Mouse (Mus musculus) forebrain, embryonic 12.5 days (tissue): ENCODE results near the gene Fancc. TPM values are rescaled to one million over a fixed set of nuclear protein-coding genes. Genes with fewer than 3 reads are reported as not detected.

Experiments used
- ATAC-seq: fragments of 200-750 bp; cut with Nextera tagmentation; 2 replicates; pipeline ENCODE4 v1.8.0; 2017; ENCODE audit warnings: moderate TSS enrichment; ENCODE audit not compliant: low FRiP score
- H3K27ac ChIP-seq: fragments of 300-500 bp; sonication (generic); 2 replicates; pipeline ENCODE4 v1.5.1; 2016; ENCODE audit warnings: mild to moderate bottlenecking
- H3K27me3 ChIP-seq: fragments of 300-500 bp; sonication (generic); 2 replicates; pipeline ENCODE4 v1.6.1; 2016; ENCODE audit warnings: mild to moderate bottlenecking
- H3K36me3 ChIP-seq: fragments of 300-500 bp; sonication (generic); replicated peaks from 2 replicates; pipeline ENCODE4 v1.6.1; 2016; ENCODE audit warnings: mild to moderate bottlenecking
- H3K4me1 ChIP-seq: fragments of 300-500 bp; sonication (generic); 2 replicates; pipeline ENCODE4 v1.6.1; 2016
- H3K4me2 ChIP-seq: fragments of 300-500 bp; sonication (generic); 2 replicates; pipeline ENCODE4 v1.6.1; 2016; ENCODE audit warnings: mild to moderate bottlenecking, moderate library complexity
- H3K4me3 ChIP-seq: fragments of 300-500 bp; sonication (generic); replicated peaks from 2 replicates; pipeline ENCODE4 v1.5.1; 2016; ENCODE audit warnings: mild to moderate bottlenecking
- H3K9ac ChIP-seq: fragments of 300-500 bp; sonication (generic); 2 replicates; pipeline ENCODE4 v1.6.1; 2016; ENCODE audit warnings: mild to moderate bottlenecking
- H3K9me3 ChIP-seq: fragments of 300-500 bp; sonication (generic); 2 replicates; pipeline ENCODE4 v1.6.1; 2016
- WGBS: fragments of 180-500 bp; shearing (Covaris S2); methylation state at CpG from one replicate; pipeline ENCODE4 v1.1.7; 2016; 5-methylcytosine and 5-hydroxymethylcytosine counted together
- polyA plus RNA-seq: library from polyadenylated mRNA; unstranded; fragments of >200 nt; fragmentation: Nextera tagmentation; extraction: Ambion mirVana; gene quantifications from 2 replicates; pipeline ENCODE4 v1.2.1, GENCODE M21; 2016

Gene Fancc
- polyA plus RNA-seq, 1 experiment from 2014 or later, result 23.0 TPM

DNA sequence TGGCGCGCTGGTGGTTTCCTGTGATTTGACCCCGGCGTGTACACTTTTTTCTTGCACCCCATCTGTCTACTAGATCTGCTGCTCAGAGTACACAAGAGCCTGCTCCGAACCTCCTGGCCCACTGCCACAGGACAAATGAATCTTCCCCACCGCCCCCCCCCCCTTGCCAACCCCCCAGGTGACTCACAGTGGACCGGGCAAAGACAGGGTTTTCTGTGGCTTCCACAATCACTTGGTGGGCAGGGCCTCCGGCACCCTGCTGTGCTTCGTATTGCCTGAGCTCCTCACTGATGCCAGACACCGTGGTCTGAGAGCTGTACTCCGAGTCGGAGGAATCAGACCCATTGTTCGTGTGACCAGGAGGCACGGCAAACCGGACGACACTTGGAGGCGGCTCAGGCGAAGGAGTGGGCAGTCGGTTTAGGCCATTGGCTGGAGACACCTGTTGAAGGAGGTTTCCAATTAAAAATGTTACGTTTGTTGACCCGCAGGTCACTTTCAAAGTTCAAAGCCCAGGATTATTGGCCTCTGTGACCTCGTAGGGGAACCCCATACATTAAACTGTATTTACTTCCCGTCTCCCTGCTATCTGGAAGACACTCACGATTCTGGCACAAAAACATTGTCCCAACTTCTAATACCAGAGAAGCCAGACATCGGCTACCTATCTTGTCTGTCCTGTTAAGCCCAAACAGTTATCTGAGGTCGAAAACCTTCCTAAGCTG, 16.5 kb upstream of the Fancc start:
- no peak overlapping the region for H3K4me2 ChIP-seq
- H3K36me3 ChIP-seq, result peaks cover 78% of the 10 kb centered on the region
- no peaks in the 10 kb centered on the region for H3K9me3 ChIP-seq
- peak overlapping the region; percentile 80 for H3K27ac ChIP-seq
- ATAC-seq, result 0 out of 2 replicates have a peak, but pooled peaks have one; percentile 24
- no peak overlapping the region for H3K9ac ChIP-seq
- WGBS, result 34% methylated on average over 26 of the region's 26 CpGs
- H3K4me1 ChIP-seq, result peaks cover 45% of the 10 kb centered on the region
- H3K27me3 ChIP-seq, result no peaks in the 10 kb centered on the region
- no peak overlapping the region for H3K4me3 ChIP-seq

- H3K9me3 ChIP-seq, result no peaks in the 10 kb centered on the region
- peaks cover 78% of the 10 kb centered on the region for H3K36me3 ChIP-seq
- 68% methylated on average over 5 of the region's 6 CpGs for WGBS
- peaks cover 45% of the 10 kb centered on the region for H3K4me1 ChIP-seq
- H3K27ac ChIP-seq, result 0 out of 2 replicates have a peak overlapping the region, but pooled peaks have one; percentile 80
- ATAC-seq, result no peak
- H3K27me3 ChIP-seq, result no peaks in the 10 kb centered on the region
- H3K9ac ChIP-seq, result no peak overlapping the region
- H3K4me3 ChIP-seq, result no peak overlapping the region
- H3K4me2 ChIP-seq, result no peak overlapping the region
Measured at GRCm38 (mm10) chr13:63512411-63512810, 15.3 kb upstream of the Fancc start.

DNA sequence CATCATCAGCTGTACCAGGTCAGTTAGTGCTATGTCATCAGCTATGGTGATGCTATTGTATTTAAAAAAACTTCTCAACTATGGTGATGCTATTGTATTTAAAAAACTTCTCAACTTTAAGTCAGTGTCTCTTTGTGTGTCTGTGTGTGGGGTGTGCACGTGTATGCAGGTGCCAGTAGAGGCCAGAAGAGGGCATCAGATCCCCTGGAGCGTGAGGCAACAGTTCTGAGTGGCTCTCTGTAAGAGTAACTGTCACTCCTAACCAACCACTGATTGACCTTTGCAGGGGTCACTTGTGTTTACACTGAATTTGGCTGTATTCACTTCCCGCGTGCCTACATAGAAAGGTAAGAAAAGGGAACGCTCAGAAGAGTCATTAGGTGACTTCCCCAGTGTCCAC, 10.7 kb upstream of the Fancc start:
- H3K4me1 ChIP-seq, result peaks cover 11% of the 10 kb centered on the region
- H3K27ac ChIP-seq, result no peak overlapping the region
- no peak overlapping the region for H3K4me3 ChIP-seq
- no peak overlapping the region for H3K4me2 ChIP-seq
- WGBS, result 89% methylated on average over 5 of the region's 5 CpGs
- H3K9ac ChIP-seq, result no peak overlapping the region
- peaks cover 55% of the 10 kb centered on the region for H3K36me3 ChIP-seq
- no peak for ATAC-seq
- H3K27me3 ChIP-seq, result peaks cover 4% of the 10 kb centered on the region; the same call in 1 of the 2 replicates
- no peaks in the 10 kb centered on the region for H3K9me3 ChIP-seq

- H3K27ac ChIP-seq, result no peak overlapping the region
- no peak overlapping the region for H3K9ac ChIP-seq
- no peak overlapping the region for H3K4me3 ChIP-seq
- H3K9me3 ChIP-seq, result no peaks in the 10 kb centered on the region
- no peak overlapping the region for H3K4me2 ChIP-seq
- no peak for ATAC-seq
- peaks cover 47% of the 10 kb centered on the region for H3K36me3 ChIP-seq
- WGBS, result 87% methylated on average over 6 of the region's 6 CpGs
- peaks cover 5% of the 10 kb centered on the region; the same call in 1 of the 2 replicates for H3K4me1 ChIP-seq
- H3K27me3 ChIP-seq, result peaks cover 6% of the 10 kb centered on the region; the same call in 1 of the 2 replicates
Measured at GRCm38 (mm10) chr13:63507001-63507556, 10.0 kb upstream of the Fancc start.

- H3K27ac ChIP-seq, result no peak overlapping the region
- H3K4me1 ChIP-seq, result peaks cover 2% of the 10 kb centered on the region; the same call in 1 of the 2 replicates
- no peak overlapping the region for H3K4me2 ChIP-seq
- peaks cover 6% of the 10 kb centered on the region; the same call in 1 of the 2 replicates for H3K27me3 ChIP-seq
- ATAC-seq, result no peak
- peaks cover 40% of the 10 kb centered on the region for H3K36me3 ChIP-seq
- no peaks in the 10 kb centered on the region for H3K9me3 ChIP-seq
- H3K9ac ChIP-seq, result no peak overlapping the region
- H3K4me3 ChIP-seq, result no peak overlapping the region
- WGBS, result 64% methylated on average over 1 of the region's 1 CpGs
Measured at GRCm38 (mm10) chr13:63506364-63506763, 9.3 kb upstream of the Fancc start.

GRCm38 (mm10) chr13:63502391-63502790, 5.3 kb upstream of the Fancc start:
- Histone ChIP-seq H3K27ac (no peak overlapping the region), H3K9ac (no peak overlapping the region), H3K9me3 (no peaks in the 10 kb centered on the region), H3K4me3 (no peak overlapping the region), H3K36me3 (peaks cover 3% of the 10 kb centered on the region; the same call in 1 of the 2 replicates), H3K4me2 (no peak overlapping the region), H3K4me1 (0 out of 2 replicates have a peak, but pooled peaks cover under 1% of the 10 kb centered on the region), H3K27me3 (peaks cover 24% of the 10 kb centered on the region; the same call in 1 of the 2 replicates)
- WGBS, result 96% methylated on average over 2 of the region's 2 CpGs
- ATAC-seq, result no peak

- Histone ChIP-seq H3K4me1 (peaks cover 17% of the 10 kb centered on the region), H3K36me3 (no peaks in the 10 kb centered on the region), H3K27me3 (peaks cover 29% of the 10 kb centered on the region; the same call in 1 of the 2 replicates), H3K9me3 (no peaks in the 10 kb centered on the region), H3K9ac (no peak overlapping the region), H3K27ac (no peak overlapping the region), H3K4me3 (no peak overlapping the region), H3K4me2 (no peak overlapping the region)
- no peak for ATAC-seq
- WGBS, result 97% methylated on average over 2 of the region's 2 CpGs
Measured at GRCm38 (mm10) chr13:63499489-63499888, 2.4 kb upstream of the Fancc start.

DNA sequence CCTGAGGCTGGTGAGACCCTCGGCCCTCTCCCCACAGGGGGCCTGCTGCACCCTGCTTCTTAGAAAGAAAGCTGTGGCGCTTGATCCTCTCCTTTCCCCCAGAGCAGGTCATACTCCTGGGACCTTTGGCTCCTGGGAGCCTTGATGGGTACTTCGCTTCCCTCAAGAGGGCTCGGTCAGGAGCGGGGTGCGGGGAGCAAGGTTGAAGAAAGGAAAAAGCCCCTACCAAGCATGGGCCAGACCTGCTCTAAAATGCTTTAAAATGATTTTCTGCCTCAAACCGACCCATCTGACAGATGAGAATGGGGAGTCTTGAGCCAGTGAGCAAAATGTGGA, 9.4 kb downstream of the Fancc start:
- Histone ChIP-seq H3K9me3 (no peaks in the 10 kb centered on the region), H3K4me1 (peaks cover 22% of the 10 kb centered on the region), H3K4me2 (peak overlapping the region; percentile 16; the same call in 1 of the 2 replicates), H3K27ac (peak overlapping the region; percentile 71; the same call in 1 of the 2 replicates), H3K36me3 (no peaks in the 10 kb centered on the region), H3K27me3 (0 out of 2 replicates have a peak, but pooled peaks cover 7% of the 10 kb centered on the region), H3K9ac (no peak overlapping the region), H3K4me3 (no peak overlapping the region)
- ATAC-seq, result no peak
- 33% methylated on average over 7 of the region's 7 CpGs for WGBS

DNA sequence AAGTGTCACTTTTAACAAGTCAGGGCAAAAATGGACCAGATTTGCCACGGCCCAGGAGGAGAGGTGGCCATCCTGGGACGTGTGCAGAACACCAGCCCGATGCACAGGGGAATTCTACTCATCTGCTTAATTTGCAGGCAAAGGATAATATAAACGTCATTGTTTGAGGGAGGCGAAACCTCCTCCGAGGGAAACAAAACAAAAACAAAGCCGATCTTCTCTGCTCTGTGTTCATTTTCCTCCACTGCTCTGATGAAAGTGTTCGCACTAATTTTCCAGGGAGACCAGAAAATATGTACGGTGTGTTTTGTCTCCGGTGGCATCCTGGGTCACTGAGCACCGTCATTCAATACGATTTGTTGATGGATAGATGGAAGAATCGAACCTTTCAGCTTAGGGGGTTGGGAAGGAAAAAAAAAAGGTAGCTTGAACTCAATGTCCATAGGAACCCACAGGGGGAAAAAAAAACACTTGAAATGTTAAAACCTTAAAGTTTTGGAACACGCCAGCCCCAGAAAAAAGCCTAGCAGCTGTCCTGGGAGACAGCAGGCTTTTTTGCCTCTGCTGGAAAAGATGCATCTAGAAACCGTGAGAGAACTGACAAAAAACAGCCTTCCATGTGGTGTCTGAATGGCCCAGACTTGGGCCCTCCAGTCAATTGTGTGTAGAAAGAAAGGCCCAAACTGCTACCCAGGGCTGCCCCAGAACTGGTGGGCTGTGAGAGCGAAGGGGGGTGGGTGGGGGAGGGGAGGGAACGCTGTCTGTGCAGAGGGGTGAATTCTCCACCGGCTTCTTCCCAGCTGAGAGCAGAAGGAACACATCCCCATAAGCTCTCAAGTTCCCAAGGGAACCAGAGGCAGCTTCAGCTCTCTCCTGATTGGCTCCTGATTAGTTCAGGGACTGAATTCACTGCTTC, 10.0 kb downstream of the Fancc start:
- 8% methylated on average over 18 of the region's 18 CpGs for WGBS
- 0 out of 2 replicates have a peak, but pooled peaks cover 7% of the 10 kb centered on the region for H3K27me3 ChIP-seq
- H3K36me3 ChIP-seq, result no peaks in the 10 kb centered on the region
- H3K4me1 ChIP-seq, result peaks cover 22% of the 10 kb centered on the region
- no peak overlapping the region for H3K4me3 ChIP-seq
- H3K9me3 ChIP-seq, result no peaks in the 10 kb centered on the region
- no peak overlapping the region for H3K9ac ChIP-seq
- H3K27ac ChIP-seq, result peak overlapping the region; percentile 71
- peak overlapping the region; percentile 16 for H3K4me2 ChIP-seq
- peak; percentile 90 for ATAC-seq

DNA sequence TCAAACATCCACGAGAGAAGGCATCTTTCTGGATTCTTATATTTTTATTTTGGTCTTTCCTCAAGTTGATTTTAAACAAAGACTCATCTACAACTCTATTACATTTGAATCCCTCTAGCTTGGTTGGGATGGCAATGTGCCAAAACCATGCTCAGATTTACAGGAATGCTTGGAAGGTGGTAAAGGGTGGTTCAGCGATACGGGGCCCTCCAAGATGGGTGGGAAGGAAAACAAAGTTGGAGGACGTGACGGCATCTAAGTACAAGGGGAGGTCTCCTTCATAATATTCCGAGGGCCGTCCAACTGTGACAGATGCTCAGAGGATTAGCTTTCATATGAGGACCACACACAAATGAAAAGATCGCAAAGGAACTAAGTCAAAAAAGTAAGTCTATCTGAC, 21.7 kb downstream of the Fancc start:
- Histone ChIP-seq H3K4me3 (no peak overlapping the region), H3K9ac (no peak overlapping the region), H3K9me3 (no peaks in the 10 kb centered on the region), H3K36me3 (no peaks in the 10 kb centered on the region), H3K27me3 (no peaks in the 10 kb centered on the region), H3K4me1 (no peaks in the 10 kb centered on the region), H3K4me2 (no peak overlapping the region), H3K27ac (no peak overlapping the region)
- ATAC-seq, result no peak
- WGBS, result 86% methylated on average over 8 of the region's 8 CpGs

GRCm38 (mm10) chr13:63452898-63453297, 44.2 kb downstream of the Fancc start:
- WGBS, result 76% methylated on average over 5 of the region's 5 CpGs
- ATAC-seq, result no peak
- Histone ChIP-seq H3K9me3 (no peaks in the 10 kb centered on the region), H3K4me2 (no peak overlapping the region), H3K9ac (no peak overlapping the region), H3K36me3 (no peaks in the 10 kb centered on the region), H3K27ac (no peak overlapping the region), H3K27me3 (no peaks in the 10 kb centered on the region), H3K4me1 (no peaks in the 10 kb centered on the region), H3K4me3 (no peak overlapping the region)

- 63% methylated on average over 7 of the region's 7 CpGs for WGBS
- Histone ChIP-seq H3K27ac (no peak overlapping the region), H3K4me3 (no peak overlapping the region), H3K4me2 (no peak overlapping the region), H3K27me3 (no peaks in the 10 kb centered on the region), H3K36me3 (no peaks in the 10 kb centered on the region), H3K9me3 (no peaks in the 10 kb centered on the region), H3K9ac (no peak overlapping the region), H3K4me1 (no peaks in the 10 kb centered on the region)
- ATAC-seq, result no peak
Measured at GRCm38 (mm10) chr13:63451140-63451539, 45.9 kb downstream of the Fancc start.
